Mouse (Mus musculus) erythroblast, embryonic 14.5 days (primary cell): ENCODE measurements at regions not wholly inside any gene's neighbourhood (a gene's known extent, or its start where the extent isn't known, plus 50 kb on each side); places are given as distances from the start of the nearest gene placed in this dataset.

Source experiments
- H3K27me3 ChIP-seq: 2 replicates; pipeline ENCODE4 v1.6.1; 2012; ENCODE audit warnings: inconsistent platforms; ENCODE audit not compliant: control insufficient read depth
- H3K36me3 ChIP-seq: 2 replicates; pipeline ENCODE4 v1.6.1; 2012; ENCODE audit warnings: mild to moderate bottlenecking, inconsistent platforms; ENCODE audit not compliant: control insufficient read depth
- H3K4me1 ChIP-seq: 2 replicates; pipeline ENCODE4 v1.6.1; 2012; ENCODE audit warnings: inconsistent platforms; ENCODE audit not compliant: control insufficient read depth
- H3K4me3 ChIP-seq: replicated peaks from 2 replicates; pipeline ENCODE3; 2012; ENCODE audit warnings: moderate library complexity, mild to moderate bottlenecking, inconsistent platforms
- H3K9me3 ChIP-seq: 2 replicates; pipeline ENCODE4 v1.6.1; 2012; ENCODE audit warnings: low read length, inconsistent platforms, mixed read lengths; ENCODE audit not compliant: control insufficient read depth
- GATA1 ChIP-seq: IDR thresholded peaks from 2 replicates; pipeline ENCODE4 v1.6.1; 2012; ENCODE audit warnings: low read length, inconsistent platforms, mixed read lengths
- TAL1 ChIP-seq: IDR thresholded peaks from 3 replicates; pipeline ENCODE4 v1.6.1; 2012; ENCODE audit warnings: low read length, inconsistent platforms, mixed read lengths

DNA sequence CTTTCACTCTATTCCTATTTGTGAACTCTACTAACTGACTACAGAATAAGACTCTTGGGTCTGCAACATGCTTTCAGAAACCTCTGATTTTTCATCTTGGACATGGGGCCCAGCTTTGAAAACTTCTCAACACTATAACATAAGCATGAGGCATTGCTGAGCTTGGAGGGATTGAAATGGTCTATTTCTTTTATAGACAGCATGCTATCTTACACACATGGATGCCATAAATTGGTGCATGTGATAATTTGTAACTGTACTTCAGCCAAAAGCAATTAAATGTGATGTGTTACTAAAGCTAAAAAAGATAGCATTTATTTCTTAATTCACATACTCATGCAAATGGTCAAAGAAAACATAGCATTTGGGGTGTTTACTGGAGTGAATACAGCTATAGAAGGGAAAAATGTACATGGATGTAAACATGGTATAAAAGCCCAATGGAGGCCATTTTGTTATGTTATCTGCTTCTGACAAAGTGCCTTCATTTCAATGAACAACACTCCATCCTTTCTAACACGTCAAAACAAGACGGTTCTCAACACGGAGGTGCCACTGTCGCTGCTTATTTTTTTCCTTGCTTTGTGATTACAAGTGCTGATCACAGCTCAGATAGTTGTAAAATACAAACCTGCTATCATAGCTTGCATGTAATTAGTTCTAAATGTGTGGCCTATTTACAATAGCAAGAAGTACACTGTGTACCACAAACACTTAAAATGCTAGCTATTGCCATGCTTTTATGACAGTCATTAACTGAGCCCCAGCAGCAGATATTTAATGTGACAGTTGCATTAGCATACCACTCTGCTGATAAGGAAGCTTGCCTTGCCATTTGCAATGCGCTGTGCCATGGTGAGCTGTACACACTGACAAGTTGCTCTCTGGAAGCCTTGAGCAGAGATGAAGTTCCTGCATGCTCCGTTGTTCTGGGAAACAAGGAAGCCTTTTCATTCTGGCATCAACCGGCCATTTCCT, 267.9 kb upstream of the Veph1 start:
- H3K36me3 ChIP-seq = no peaks in the 10 kb centered on the region
- no peaks in the 10 kb centered on the region for H3K9me3 ChIP-seq
- no peak for TF ChIP-seq GATA1
- TF ChIP-seq TAL1 = no peak
- no peak overlapping the region for H3K4me3 ChIP-seq
- peaks cover 11% of the 10 kb centered on the region for H3K4me1 ChIP-seq
- no peaks in the 10 kb centered on the region for H3K27me3 ChIP-seq

DNA sequence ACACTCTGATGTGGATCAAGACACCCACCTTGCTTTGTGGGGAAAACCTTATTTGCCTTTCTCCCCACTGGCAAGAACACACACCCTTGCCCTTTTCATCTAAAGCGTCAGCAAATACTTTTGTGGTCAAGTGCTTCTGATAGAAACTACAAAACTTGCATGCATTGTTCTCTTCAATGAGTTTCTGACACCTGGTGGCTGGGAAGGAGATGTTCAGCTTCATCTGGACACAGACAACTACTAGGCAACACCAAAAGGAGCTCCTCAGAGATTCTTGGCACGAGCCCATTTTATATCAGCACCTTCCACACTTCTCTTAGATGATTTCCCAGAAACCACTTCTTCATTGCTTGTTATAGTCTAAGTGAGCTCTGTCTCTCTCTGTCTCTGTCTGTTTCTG, 266.7 kb upstream of the Veph1 start:
- Histone ChIP-seq H3K27me3 (no peaks in the 10 kb centered on the region), H3K4me3 (no peak overlapping the region), H3K36me3 (no peaks in the 10 kb centered on the region), H3K9me3 (no peaks in the 10 kb centered on the region), H3K4me1 (peaks cover 11% of the 10 kb centered on the region)
- no peak for TF ChIP-seq TAL1
- TF ChIP-seq GATA1 = no peak

DNA sequence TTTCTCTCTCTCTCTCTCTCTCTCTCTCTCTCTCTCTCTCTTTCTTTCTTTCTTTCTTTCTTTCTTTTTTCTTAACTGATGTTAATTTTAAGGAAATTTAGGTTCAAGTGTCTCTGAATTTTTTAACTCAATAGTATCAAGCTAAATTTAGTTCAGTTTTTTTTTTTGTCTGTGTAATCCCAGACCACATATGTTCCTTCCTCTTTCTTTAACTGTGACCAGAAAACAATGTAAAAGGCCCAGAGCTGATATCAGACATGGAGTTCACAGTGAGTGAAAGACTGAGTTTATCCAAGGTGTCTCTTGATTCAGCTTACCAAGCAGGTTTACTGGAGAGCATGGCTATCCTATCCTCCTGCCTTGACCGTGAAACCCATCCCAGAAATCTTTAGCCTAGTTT, 258.9 kb upstream of the Veph1 start:
- Histone ChIP-seq H3K36me3 (no peaks in the 10 kb centered on the region), H3K4me3 (no peak overlapping the region), H3K27me3 (no peaks in the 10 kb centered on the region), H3K9me3 (no peaks in the 10 kb centered on the region), H3K4me1 (no peaks in the 10 kb centered on the region)
- TF ChIP-seq TAL1 (no peak), GATA1 (no peak)

DNA sequence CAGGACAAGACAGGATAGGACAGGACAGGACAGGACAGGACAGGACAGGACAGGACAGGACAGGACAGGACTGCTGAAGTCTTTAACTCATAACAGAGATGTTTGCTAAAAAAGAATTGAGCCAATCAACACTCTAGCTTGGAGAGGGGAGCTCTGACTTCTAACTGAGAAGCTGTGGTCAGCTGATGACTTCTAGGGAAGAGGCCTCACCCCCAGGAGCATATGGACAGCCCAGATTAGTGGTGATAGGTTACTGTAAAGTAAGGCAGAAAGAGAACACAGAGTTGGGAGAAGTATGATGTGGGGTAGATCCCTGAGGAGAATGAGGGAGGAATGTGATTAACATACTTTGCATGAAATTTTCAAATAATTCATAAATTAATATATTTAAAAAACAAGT, 254.3 kb upstream of the Veph1 start:
- H3K4me1 ChIP-seq = peaks cover 6% of the 10 kb centered on the region
- H3K9me3 ChIP-seq = no peaks in the 10 kb centered on the region
- H3K27me3 ChIP-seq = no peaks in the 10 kb centered on the region
- H3K36me3 ChIP-seq = no peaks in the 10 kb centered on the region
- no peak overlapping the region for H3K4me3 ChIP-seq
- TF ChIP-seq GATA1 = no peak
- no peak for TF ChIP-seq TAL1

DNA sequence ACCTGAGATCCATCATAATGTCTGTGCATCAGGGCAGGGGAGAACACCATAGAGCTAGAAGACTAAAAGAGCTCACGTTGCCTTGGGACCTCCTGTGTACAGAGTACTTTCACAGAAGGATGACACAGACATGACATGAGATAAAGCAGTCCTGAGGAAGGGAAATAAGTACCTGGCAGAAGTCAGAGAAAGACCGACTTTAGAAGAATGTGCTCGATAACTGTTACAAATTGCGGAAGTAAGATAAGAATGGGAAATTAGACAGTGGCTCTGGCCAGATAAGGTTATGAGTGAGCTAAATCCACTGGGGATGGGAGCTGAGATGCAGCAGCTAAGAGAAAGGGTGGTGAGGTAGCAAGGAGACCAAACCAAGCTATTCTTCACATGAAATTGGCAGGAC, 249.9 kb upstream of the Veph1 start:
- H3K27me3 ChIP-seq = no peaks in the 10 kb centered on the region
- no peak overlapping the region for H3K4me3 ChIP-seq
- peaks cover 6% of the 10 kb centered on the region for H3K4me1 ChIP-seq
- TF ChIP-seq TAL1 = no peak
- TF ChIP-seq GATA1 = no peak
- no peaks in the 10 kb centered on the region for H3K9me3 ChIP-seq
- H3K36me3 ChIP-seq = no peaks in the 10 kb centered on the region

DNA sequence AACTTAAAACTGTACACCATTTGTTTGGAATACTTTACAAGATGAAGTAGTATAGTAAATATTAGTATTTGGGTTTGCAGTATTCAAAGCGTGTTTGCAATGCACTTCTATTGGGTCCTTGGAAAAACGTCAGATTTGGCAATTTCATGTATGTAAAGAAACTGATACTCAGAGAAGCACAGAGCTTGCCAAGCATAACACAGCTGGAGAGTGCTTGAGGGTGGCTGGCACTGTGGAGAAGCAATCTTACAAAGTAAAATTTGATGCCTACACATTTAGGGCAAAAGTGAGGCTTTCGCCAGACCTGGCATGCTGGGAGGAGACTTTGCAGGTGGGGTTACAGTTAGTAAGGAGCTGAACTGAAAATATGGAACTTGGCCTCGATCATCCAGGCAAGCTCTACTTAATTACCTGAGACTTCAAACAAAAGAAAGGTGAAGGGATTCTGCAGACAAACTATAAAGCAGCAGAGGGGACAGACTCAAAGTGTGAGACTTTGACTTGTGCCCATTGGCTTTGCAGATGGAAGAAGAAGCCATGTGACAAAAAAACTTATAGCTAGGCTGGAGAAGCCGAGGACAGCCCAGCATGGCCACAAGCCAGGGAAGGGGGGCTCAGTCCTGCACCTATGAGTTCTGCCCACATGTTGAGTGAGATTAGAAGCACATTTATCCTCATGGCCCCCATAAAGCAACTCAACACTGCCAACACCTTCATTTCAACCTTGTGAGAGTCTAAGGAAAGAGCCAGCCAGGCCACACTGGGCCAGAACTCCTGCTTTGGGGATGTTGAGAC, 247.7 kb upstream of the Veph1 start:
- no peaks in the 10 kb centered on the region for H3K27me3 ChIP-seq
- peaks cover 6% of the 10 kb centered on the region for H3K4me1 ChIP-seq
- no peaks in the 10 kb centered on the region for H3K36me3 ChIP-seq
- no peak for TF ChIP-seq TAL1
- TF ChIP-seq GATA1 = no peak
- no peak overlapping the region for H3K4me3 ChIP-seq
- H3K9me3 ChIP-seq = no peaks in the 10 kb centered on the region

DNA sequence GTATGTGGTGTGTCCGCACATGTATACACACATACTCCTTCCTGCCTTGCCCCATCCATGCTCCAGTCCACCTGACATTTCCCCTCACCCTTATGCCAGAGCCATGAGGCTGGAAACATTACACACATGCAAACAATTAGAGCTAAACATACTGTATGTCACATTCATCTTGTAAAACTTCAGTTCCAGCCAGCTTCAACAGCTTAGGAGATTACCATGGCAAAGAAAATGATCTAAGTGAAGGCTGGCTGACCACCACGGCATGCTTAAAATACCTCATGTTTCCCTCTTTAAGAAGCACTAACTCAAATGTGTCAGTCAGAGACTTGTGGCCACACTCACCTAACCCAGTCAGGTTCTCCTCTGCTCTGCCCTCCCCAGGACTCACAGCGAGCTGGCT, 246.2 kb upstream of the Veph1 start:
- H3K4me3 ChIP-seq = no peak overlapping the region
- TF ChIP-seq TAL1 (no peak), GATA1 (no peak)
- no peaks in the 10 kb centered on the region for H3K9me3 ChIP-seq
- H3K36me3 ChIP-seq = no peaks in the 10 kb centered on the region
- H3K27me3 ChIP-seq = no peaks in the 10 kb centered on the region
- H3K4me1 ChIP-seq = peaks cover 6% of the 10 kb centered on the region

DNA sequence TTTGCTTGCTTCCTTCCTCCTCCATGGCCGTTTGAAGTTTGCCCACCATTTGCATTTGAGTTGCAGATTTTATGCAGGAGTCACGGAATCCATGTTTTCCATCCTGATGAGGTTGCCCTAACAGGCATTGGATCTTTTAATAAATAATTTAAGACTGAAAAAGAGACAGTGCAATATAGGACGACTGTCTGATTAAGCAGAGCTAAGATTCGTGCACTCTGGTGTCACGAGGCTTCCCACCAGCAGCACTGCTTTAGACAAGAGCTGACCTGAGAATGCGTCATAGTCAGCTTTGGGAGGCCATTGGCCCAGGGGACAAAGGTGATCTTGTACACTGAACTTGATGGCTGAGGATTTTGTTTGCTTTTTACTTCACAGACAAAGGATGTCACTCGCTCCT, 241.3 kb upstream of the Veph1 start:
- no peaks in the 10 kb centered on the region for H3K9me3 ChIP-seq
- TF ChIP-seq TAL1 (no peak), GATA1 (no peak)
- no peak overlapping the region for H3K4me3 ChIP-seq
- H3K4me1 ChIP-seq = no peaks in the 10 kb centered on the region
- H3K27me3 ChIP-seq = no peaks in the 10 kb centered on the region
- H3K36me3 ChIP-seq = no peaks in the 10 kb centered on the region
